Mouse (Mus musculus): ENCODE results near the gene Gm10803. TPM values are rescaled to one million over a fixed set of nuclear protein-coding genes. Genes with fewer than 3 reads are reported as not detected.

The Gm10803 gene
- polyA plus RNA-seq, 1 experiment from 2014 or later = not detected

- Histone ChIP-seq H3K9ac (replicated peaks; ENCODE audit: low read depth, low read length) (no peak overlapping the region), H3K9me3 (ENCODE audit: control insufficient read depth, low read length) (no peaks in the 10 kb centered on the region), H3K4me2 (ENCODE audit: low read depth, low read length) (no peak overlapping the region), H3K27me3 (ENCODE audit: control insufficient read depth, insufficient read depth, low read length) (no peaks in the 10 kb centered on the region), H3K4me3 (ENCODE audit: low read depth, low read length) (no peak overlapping the region), H3K4me1 (ENCODE audit: control insufficient read depth, insufficient read depth, low read length) (0 out of 2 replicates have a peak, but pooled peaks cover 2% of the 10 kb centered on the region), H3K36me3 (ENCODE audit: control insufficient read depth, insufficient read depth, low read length) (no peaks in the 10 kb centered on the region), H3K27ac (ENCODE audit: low read depth, low read length) (no peak overlapping the region)
- ATAC-seq (ENCODE audit: low read depth) = no peak
- WGBS = 92% methylated on average over 7 of the region's 7 CpGs
Measured at GRCm38 (mm10) chr2:93533891-93534290, 26.5 kb upstream of the Gm10803 start.

GRCm38 (mm10) chr2:93537385-93537967 lies 22.9 kb upstream of the Gm10803 start:
- Histone ChIP-seq H3K9me3 (ENCODE audit: control insufficient read depth, low read length) (no peaks in the 10 kb centered on the region), H3K4me3 (ENCODE audit: low read depth, low read length) (no peak overlapping the region), H3K27me3 (ENCODE audit: control insufficient read depth, insufficient read depth, low read length) (no peaks in the 10 kb centered on the region), H3K4me2 (ENCODE audit: low read depth, low read length) (no peak overlapping the region), H3K4me1 (ENCODE audit: control insufficient read depth, insufficient read depth, low read length) (0 out of 2 replicates have a peak, but pooled peaks cover 2% of the 10 kb centered on the region), H3K9ac (replicated peaks; ENCODE audit: low read depth, low read length) (no peak overlapping the region), H3K36me3 (ENCODE audit: control insufficient read depth, insufficient read depth, low read length) (no peaks in the 10 kb centered on the region), H3K27ac (ENCODE audit: low read depth, low read length) (no peak overlapping the region)
- peak; percentile 38; the same call in 1 of the 2 replicates for ATAC-seq (ENCODE audit: low read depth)
- WGBS = 39% methylated on average over 3 of the region's 3 CpGs

GRCm38 (mm10) chr2:93538140-93538539 lies 22.2 kb upstream of the Gm10803 start:
- H3K9ac ChIP-seq (replicated peaks; ENCODE audit: low read depth, low read length) = no peak overlapping the region
- no peaks in the 10 kb centered on the region for H3K9me3 ChIP-seq (ENCODE audit: control insufficient read depth, low read length)
- no peak overlapping the region for H3K27ac ChIP-seq (ENCODE audit: low read depth, low read length)
- no peak for ATAC-seq (ENCODE audit: low read depth)
- H3K4me1 ChIP-seq (ENCODE audit: control insufficient read depth, insufficient read depth, low read length) = 0 out of 2 replicates have a peak, but pooled peaks cover 2% of the 10 kb centered on the region
- WGBS = 41% methylated on average over 6 of the region's 6 CpGs
- no peaks in the 10 kb centered on the region for H3K36me3 ChIP-seq (ENCODE audit: control insufficient read depth, insufficient read depth, low read length)
- H3K27me3 ChIP-seq (ENCODE audit: control insufficient read depth, insufficient read depth, low read length) = no peaks in the 10 kb centered on the region
- H3K4me2 ChIP-seq (ENCODE audit: low read depth, low read length) = no peak overlapping the region
- no peak overlapping the region for H3K4me3 ChIP-seq (ENCODE audit: low read depth, low read length)

GRCm38 (mm10) chr2:93541771-93542170 lies 18.6 kb upstream of the Gm10803 start:
- Histone ChIP-seq H3K27ac (ENCODE audit: low read depth, low read length) (no peak overlapping the region), H3K27me3 (ENCODE audit: control insufficient read depth, insufficient read depth, low read length) (no peaks in the 10 kb centered on the region), H3K9ac (replicated peaks; ENCODE audit: low read depth, low read length) (no peak overlapping the region), H3K4me1 (ENCODE audit: control insufficient read depth, insufficient read depth, low read length) (0 out of 2 replicates have a peak, but pooled peaks cover 2% of the 10 kb centered on the region), H3K4me3 (ENCODE audit: low read depth, low read length) (no peak overlapping the region), H3K4me2 (ENCODE audit: low read depth, low read length) (no peak overlapping the region), H3K36me3 (ENCODE audit: control insufficient read depth, insufficient read depth, low read length) (no peaks in the 10 kb centered on the region), H3K9me3 (ENCODE audit: control insufficient read depth, low read length) (no peaks in the 10 kb centered on the region)
- 83% methylated on average over 2 of the region's 2 CpGs for WGBS
- ATAC-seq (ENCODE audit: low read depth) = no peak

- Histone ChIP-seq H3K4me2 (ENCODE audit: low read depth, low read length) (no peak overlapping the region), H3K9me3 (ENCODE audit: control insufficient read depth, low read length) (no peaks in the 10 kb centered on the region), H3K9ac (replicated peaks; ENCODE audit: low read depth, low read length) (no peak overlapping the region), H3K36me3 (ENCODE audit: control insufficient read depth, insufficient read depth, low read length) (no peaks in the 10 kb centered on the region), H3K27ac (ENCODE audit: low read depth, low read length) (no peak overlapping the region), H3K4me3 (ENCODE audit: low read depth, low read length) (no peak overlapping the region), H3K4me1 (ENCODE audit: control insufficient read depth, insufficient read depth, low read length) (no peaks in the 10 kb centered on the region), H3K27me3 (ENCODE audit: control insufficient read depth, insufficient read depth, low read length) (no peaks in the 10 kb centered on the region)
- WGBS = 55% methylated on average over 10 of the region's 10 CpGs
- ATAC-seq (ENCODE audit: low read depth) = no peak
Measured at GRCm38 (mm10) chr2:93552676-93553521, 7.5 kb upstream of the Gm10803 start.

GRCm38 (mm10) chr2:93553905-93554304 lies 6.5 kb upstream of the Gm10803 start:
- Histone ChIP-seq H3K4me2 (ENCODE audit: low read depth, low read length) (no peak overlapping the region), H3K27ac (ENCODE audit: low read depth, low read length) (no peak overlapping the region), H3K9me3 (ENCODE audit: control insufficient read depth, low read length) (no peaks in the 10 kb centered on the region), H3K9ac (replicated peaks; ENCODE audit: low read depth, low read length) (no peak overlapping the region), H3K4me3 (ENCODE audit: low read depth, low read length) (no peak overlapping the region), H3K36me3 (ENCODE audit: control insufficient read depth, insufficient read depth, low read length) (no peaks in the 10 kb centered on the region), H3K4me1 (ENCODE audit: control insufficient read depth, insufficient read depth, low read length) (no peaks in the 10 kb centered on the region), H3K27me3 (ENCODE audit: control insufficient read depth, insufficient read depth, low read length) (no peaks in the 10 kb centered on the region)
- ATAC-seq (ENCODE audit: low read depth) = no peak
- 71% methylated on average over 5 of the region's 5 CpGs for WGBS

- Histone ChIP-seq H3K9me3 (ENCODE audit: control insufficient read depth, low read length) (no peaks in the 10 kb centered on the region), H3K4me2 (ENCODE audit: low read depth, low read length) (no peak overlapping the region), H3K27ac (ENCODE audit: low read depth, low read length) (no peak overlapping the region), H3K4me3 (ENCODE audit: low read depth, low read length) (no peak overlapping the region), H3K9ac (replicated peaks; ENCODE audit: low read depth, low read length) (no peak overlapping the region), H3K4me1 (ENCODE audit: control insufficient read depth, insufficient read depth, low read length) (no peaks in the 10 kb centered on the region), H3K36me3 (ENCODE audit: control insufficient read depth, insufficient read depth, low read length) (no peaks in the 10 kb centered on the region), H3K27me3 (ENCODE audit: control insufficient read depth, insufficient read depth, low read length) (no peaks in the 10 kb centered on the region)
- 65% methylated on average over 6 of the region's 6 CpGs for WGBS
- no peak for ATAC-seq (ENCODE audit: low read depth)
Measured at GRCm38 (mm10) chr2:93565647-93566046, 5.3 kb downstream of the Gm10803 start.

- ATAC-seq (ENCODE audit: low read depth) = no peak
Measured at GRCm38 (mm10) chr2:93567675-93568074, 7.3 kb downstream of the Gm10803 start.

GRCm38 (mm10) chr2:93572565-93572964 lies 12.2 kb downstream of the Gm10803 start:
- no peaks in the 10 kb centered on the region for H3K36me3 ChIP-seq (ENCODE audit: control insufficient read depth, insufficient read depth, low read length)
- H3K9me3 ChIP-seq (ENCODE audit: control insufficient read depth, low read length) = no peaks in the 10 kb centered on the region
- ATAC-seq (ENCODE audit: low read depth) = no peak
- no peaks in the 10 kb centered on the region for H3K27me3 ChIP-seq (ENCODE audit: control insufficient read depth, insufficient read depth, low read length)
- H3K4me3 ChIP-seq (ENCODE audit: low read depth, low read length) = no peak overlapping the region
- 73% methylated on average over 5 of the region's 5 CpGs for WGBS
- no peak overlapping the region for H3K9ac ChIP-seq (replicated peaks; ENCODE audit: low read depth, low read length)
- H3K4me1 ChIP-seq (ENCODE audit: control insufficient read depth, insufficient read depth, low read length) = no peaks in the 10 kb centered on the region
- H3K4me2 ChIP-seq (ENCODE audit: low read depth, low read length) = no peak overlapping the region
- H3K27ac ChIP-seq (ENCODE audit: low read depth, low read length) = no peak overlapping the region

More at GRCm38 (mm10) chr2:93567675-93568074, 7.3 kb downstream of the Gm10803 start:
- H3K4me3 ChIP-seq (ENCODE audit: low read depth, low read length) = no peak overlapping the region
- H3K9me3 ChIP-seq (ENCODE audit: control insufficient read depth, low read length) = no peaks in the 10 kb centered on the region
- H3K9ac ChIP-seq (replicated peaks; ENCODE audit: low read depth, low read length) = no peak overlapping the region
- 38% methylated on average over 7 of the region's 7 CpGs for WGBS
- H3K4me2 ChIP-seq (ENCODE audit: low read depth, low read length) = no peak overlapping the region
- H3K4me1 ChIP-seq (ENCODE audit: control insufficient read depth, insufficient read depth, low read length) = no peaks in the 10 kb centered on the region
- H3K27me3 ChIP-seq (ENCODE audit: control insufficient read depth, insufficient read depth, low read length) = no peaks in the 10 kb centered on the region
- no peaks in the 10 kb centered on the region for H3K36me3 ChIP-seq (ENCODE audit: control insufficient read depth, insufficient read depth, low read length)
- H3K27ac ChIP-seq (ENCODE audit: low read depth, low read length) = no peak overlapping the region
